Mouse (Mus musculus): ENCODE results near the gene Gabra6. TPM values are rescaled to one million over a fixed set of nuclear protein-coding genes. Genes with fewer than 3 reads are reported as not detected.

Gene Gabra6
- polyA plus RNA-seq (2014; fragmentation: Nextera tagmentation; extraction: Ambion mirVana): not detected in 2 replicates

- no peak within 1 kb of the TSS for H3K4me3 ChIP-seq (replicated peaks; ENCODE audit: low read depth, low read length)
- ATAC-seq (ENCODE audit: low FRiP score, low TSS enrichment) (no peak), DNase-seq (no peak)
- WGBS: 51% methylated on average over 5 of the region's 5 CpGs
- no peaks in the 10 kb centered on the region for H3K36me3 ChIP-seq (ENCODE audit: control insufficient read depth, insufficient read depth, low read length)
- H3K4me1 ChIP-seq (ENCODE audit: control insufficient read depth, insufficient read depth, low read length): no peaks in the 10 kb centered on the region
- no peaks in the 10 kb centered on the region for H3K9me3 ChIP-seq (ENCODE audit: control insufficient read depth, low read length)
- no peak within 1 kb of the TSS for H3K4me2 ChIP-seq (ENCODE audit: low read length)
- H3K27ac ChIP-seq (replicated peaks; ENCODE audit: low read depth, low read length): no peak within 1 kb of the TSS
- no peak within 1 kb of the TSS for H3K9ac ChIP-seq (replicated peaks; ENCODE audit: low read length)
- no peaks in the 10 kb centered on the region for H3K27me3 ChIP-seq (ENCODE audit: control insufficient read depth, insufficient read depth, low read length)
Observed at GRCm38 (mm10) chr11:42320882-42321281, at the start of gene Gabra6. Gene Gabra6, minus strand, starts transcription at chr11:42321072.

DNA sequence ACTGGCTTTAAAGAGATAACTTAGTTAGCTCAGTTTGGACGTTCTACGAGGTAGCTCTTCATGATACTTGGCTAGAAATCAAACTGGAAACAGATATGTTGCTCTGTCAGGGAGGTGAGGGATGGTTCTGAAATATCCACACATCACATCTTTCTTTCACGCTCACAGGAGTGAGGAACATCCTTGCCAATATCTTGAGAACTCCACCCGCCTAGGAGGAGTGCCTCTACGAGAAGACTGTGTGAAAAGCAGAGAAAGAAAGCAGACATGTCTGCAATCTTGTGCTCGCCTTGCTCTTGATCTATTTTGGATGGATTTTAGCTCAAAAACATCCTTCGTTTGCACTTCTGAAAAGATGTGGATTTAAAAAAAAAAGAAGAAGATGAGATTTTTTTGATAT lies 44.7 kb upstream of the Gabra6 start:
- Histone ChIP-seq H3K9me3 (ENCODE audit: control insufficient read depth, low read length) (no peaks in the 10 kb centered on the region), H3K4me3 (replicated peaks; ENCODE audit: low read depth, low read length) (no peak overlapping the region), H3K27me3 (ENCODE audit: control insufficient read depth, insufficient read depth, low read length) (no peaks in the 10 kb centered on the region), H3K36me3 (ENCODE audit: control insufficient read depth, insufficient read depth, low read length) (no peaks in the 10 kb centered on the region), H3K27ac (replicated peaks; ENCODE audit: low read depth, low read length) (no peak overlapping the region), H3K4me2 (ENCODE audit: low read length) (no peak overlapping the region), H3K9ac (replicated peaks; ENCODE audit: low read length) (no peak overlapping the region), H3K4me1 (ENCODE audit: control insufficient read depth, insufficient read depth, low read length) (no peaks in the 10 kb centered on the region)
- WGBS: 91% methylated on average over 7 of the region's 7 CpGs
- DNase-seq (no peak), ATAC-seq (ENCODE audit: low FRiP score, low TSS enrichment) (no peak)

GRCm38 (mm10) chr11:42332121-42332520 lies 11.2 kb upstream of the Gabra6 start:
- Histone ChIP-seq H3K36me3 (ENCODE audit: control insufficient read depth, insufficient read depth, low read length) (no peaks in the 10 kb centered on the region), H3K9ac (replicated peaks; ENCODE audit: low read length) (no peak overlapping the region), H3K27me3 (ENCODE audit: control insufficient read depth, insufficient read depth, low read length) (no peaks in the 10 kb centered on the region), H3K4me2 (ENCODE audit: low read length) (no peak overlapping the region), H3K9me3 (ENCODE audit: control insufficient read depth, low read length) (no peaks in the 10 kb centered on the region), H3K4me3 (replicated peaks; ENCODE audit: low read depth, low read length) (no peak overlapping the region), H3K27ac (replicated peaks; ENCODE audit: low read depth, low read length) (no peak overlapping the region), H3K4me1 (ENCODE audit: control insufficient read depth, insufficient read depth, low read length) (no peaks in the 10 kb centered on the region)
- ATAC-seq (ENCODE audit: low FRiP score, low TSS enrichment): no peak
- no peak for DNase-seq
- WGBS: 90% methylated on average over 3 of the region's 3 CpGs

GRCm38 (mm10) chr11:42326262-42326661 lies 5.4 kb upstream of the Gabra6 start:
- no peak overlapping the region for H3K27ac ChIP-seq (replicated peaks; ENCODE audit: low read depth, low read length)
- no peak overlapping the region for H3K4me3 ChIP-seq (replicated peaks; ENCODE audit: low read depth, low read length)
- WGBS: 85% methylated on average over 4 of the region's 4 CpGs
- H3K9ac ChIP-seq (replicated peaks; ENCODE audit: low read length): no peak overlapping the region
- no peaks in the 10 kb centered on the region for H3K27me3 ChIP-seq (ENCODE audit: control insufficient read depth, insufficient read depth, low read length)
- no peak for ATAC-seq (ENCODE audit: low FRiP score, low TSS enrichment)
- DNase-seq: no peak
- H3K36me3 ChIP-seq (ENCODE audit: control insufficient read depth, insufficient read depth, low read length): no peaks in the 10 kb centered on the region
- no peaks in the 10 kb centered on the region for H3K4me1 ChIP-seq (ENCODE audit: control insufficient read depth, insufficient read depth, low read length)
- no peaks in the 10 kb centered on the region for H3K9me3 ChIP-seq (ENCODE audit: control insufficient read depth, low read length)
- no peak overlapping the region for H3K4me2 ChIP-seq (ENCODE audit: low read length)

- ATAC-seq (ENCODE audit: low FRiP score, low TSS enrichment): no peak
- 91% methylated on average over 3 of the region's 3 CpGs for WGBS
- Histone ChIP-seq H3K27me3 (ENCODE audit: control insufficient read depth, insufficient read depth, low read length) (no peaks in the 10 kb centered on the region), H3K4me3 (replicated peaks; ENCODE audit: low read depth, low read length) (no peak overlapping the region), H3K9ac (replicated peaks; ENCODE audit: low read length) (no peak overlapping the region), H3K27ac (replicated peaks; ENCODE audit: low read depth, low read length) (no peak overlapping the region), H3K4me1 (ENCODE audit: control insufficient read depth, insufficient read depth, low read length) (no peaks in the 10 kb centered on the region), H3K9me3 (ENCODE audit: control insufficient read depth, low read length) (no peaks in the 10 kb centered on the region), H3K4me2 (ENCODE audit: low read length) (no peak overlapping the region), H3K36me3 (ENCODE audit: control insufficient read depth, insufficient read depth, low read length) (no peaks in the 10 kb centered on the region)
- DNase-seq: no peak
Observed at GRCm38 (mm10) chr11:42321560-42321959, 688 bp upstream of the Gabra6 start.

DNA sequence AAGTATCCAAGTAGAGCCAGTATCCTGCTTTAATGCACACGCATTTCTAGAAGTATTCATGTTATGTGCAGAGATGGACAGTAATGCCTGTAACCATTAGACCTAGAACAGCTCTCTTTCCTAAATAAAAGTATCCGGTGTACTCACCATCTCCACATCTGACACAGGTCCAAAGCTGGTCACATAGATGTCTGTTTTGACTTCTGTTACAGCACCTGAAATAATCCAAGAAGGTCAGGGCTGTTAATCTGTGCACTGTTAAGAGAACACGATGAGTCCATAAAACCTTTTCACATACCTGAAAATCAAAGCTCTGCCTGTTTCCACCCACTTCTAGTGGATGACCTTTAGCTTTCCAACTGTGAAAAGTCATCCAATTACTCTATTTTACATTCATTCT lies 1.4 kb downstream of the Gabra6 start:
- WGBS: 96% methylated on average over 3 of the region's 3 CpGs
- no peaks in the 10 kb centered on the region for H3K9me3 ChIP-seq (ENCODE audit: control insufficient read depth, low read length)
- H3K4me1 ChIP-seq (ENCODE audit: control insufficient read depth, insufficient read depth, low read length): 0 out of 2 replicates have a peak, but pooled peaks cover 4% of the 10 kb centered on the region
- DNase-seq: no peak
- H3K4me2 ChIP-seq (ENCODE audit: low read length): no peak overlapping the region
- no peaks in the 10 kb centered on the region for H3K36me3 ChIP-seq (ENCODE audit: control insufficient read depth, insufficient read depth, low read length)
- no peaks in the 10 kb centered on the region for H3K27me3 ChIP-seq (ENCODE audit: control insufficient read depth, insufficient read depth, low read length)
- no peak for ATAC-seq (ENCODE audit: low FRiP score, low TSS enrichment)
- no peak overlapping the region for H3K27ac ChIP-seq (replicated peaks; ENCODE audit: low read depth, low read length)
- H3K9ac ChIP-seq (replicated peaks; ENCODE audit: low read length): no peak overlapping the region
- H3K4me3 ChIP-seq (replicated peaks; ENCODE audit: low read depth, low read length): no peak overlapping the region

- DNase-seq: no peak
- H3K27me3 ChIP-seq (ENCODE audit: control insufficient read depth, insufficient read depth, low read length): no peaks in the 10 kb centered on the region
- no peak overlapping the region for H3K4me3 ChIP-seq (replicated peaks; ENCODE audit: low read depth, low read length)
- 0 out of 2 replicates have a peak, but pooled peaks cover 4% of the 10 kb centered on the region for H3K4me1 ChIP-seq (ENCODE audit: control insufficient read depth, insufficient read depth, low read length)
- H3K27ac ChIP-seq (replicated peaks; ENCODE audit: low read depth, low read length): no peak overlapping the region
- no peak overlapping the region for H3K4me2 ChIP-seq (ENCODE audit: low read length)
- 94% methylated on average over 6 of the region's 6 CpGs for WGBS
- no peak overlapping the region for H3K9ac ChIP-seq (replicated peaks; ENCODE audit: low read length)
- no peak for ATAC-seq (ENCODE audit: low FRiP score, low TSS enrichment)
- H3K9me3 ChIP-seq (ENCODE audit: control insufficient read depth, low read length): no peaks in the 10 kb centered on the region
- no peaks in the 10 kb centered on the region for H3K36me3 ChIP-seq (ENCODE audit: control insufficient read depth, insufficient read depth, low read length)
Observed at GRCm38 (mm10) chr11:42319101-42319500, 1.8 kb downstream of the Gabra6 start.

GRCm38 (mm10) chr11:42317985-42318384 lies 2.9 kb downstream of the Gabra6 start:
- no peak for ATAC-seq (ENCODE audit: low FRiP score, low TSS enrichment)
- H3K27me3 ChIP-seq (ENCODE audit: control insufficient read depth, insufficient read depth, low read length): no peaks in the 10 kb centered on the region
- no peak overlapping the region for H3K9ac ChIP-seq (replicated peaks; ENCODE audit: low read length)

DNA sequence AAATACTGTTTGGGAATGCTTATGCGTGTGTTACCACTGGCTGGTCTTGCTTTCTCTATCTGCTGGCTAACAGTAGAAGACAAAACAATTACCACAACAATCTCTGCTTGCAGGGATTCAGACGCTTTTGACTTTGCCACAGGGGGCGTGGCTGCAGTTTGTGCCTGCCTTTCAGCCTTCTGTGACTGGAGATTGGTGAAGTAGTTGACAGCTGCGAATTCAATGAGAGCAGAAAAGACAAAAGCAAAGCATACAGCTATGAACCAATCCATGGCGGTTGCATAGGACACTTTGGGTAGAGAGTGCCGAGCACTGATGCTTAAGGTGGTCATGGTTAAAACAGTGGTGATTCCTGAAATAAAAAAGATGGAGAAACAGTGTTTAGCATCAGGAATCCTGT lies 6.0 kb downstream of the Gabra6 start:
- Histone ChIP-seq H3K27me3 (ENCODE audit: control insufficient read depth, insufficient read depth, low read length) (no peaks in the 10 kb centered on the region), H3K4me1 (ENCODE audit: control insufficient read depth, insufficient read depth, low read length) (0 out of 2 replicates have a peak, but pooled peaks cover 4% of the 10 kb centered on the region), H3K9ac (replicated peaks; ENCODE audit: low read length) (no peak overlapping the region), H3K36me3 (ENCODE audit: control insufficient read depth, insufficient read depth, low read length) (no peaks in the 10 kb centered on the region), H3K27ac (replicated peaks; ENCODE audit: low read depth, low read length) (no peak overlapping the region), H3K4me2 (ENCODE audit: low read length) (peak overlapping the region; percentile 40), H3K9me3 (ENCODE audit: control insufficient read depth, low read length) (no peaks in the 10 kb centered on the region), H3K4me3 (replicated peaks; ENCODE audit: low read depth, low read length) (no peak overlapping the region)
- WGBS: 2% methylated on average over 6 of the region's 6 CpGs
- ATAC-seq (ENCODE audit: low FRiP score, low TSS enrichment): peak; percentile 50; the same call in 1 of the 2 replicates
- DNase-seq: peak; percentile 66

More at GRCm38 (mm10) chr11:42317985-42318384, 2.9 kb downstream of the Gabra6 start:
- DNase-seq: no peak
- WGBS: 90% methylated on average over 3 of the region's 3 CpGs
- Histone ChIP-seq H3K36me3 (ENCODE audit: control insufficient read depth, insufficient read depth, low read length) (no peaks in the 10 kb centered on the region), H3K27ac (replicated peaks; ENCODE audit: low read depth, low read length) (no peak overlapping the region), H3K9me3 (ENCODE audit: control insufficient read depth, low read length) (no peaks in the 10 kb centered on the region), H3K4me3 (replicated peaks; ENCODE audit: low read depth, low read length) (no peak overlapping the region), H3K4me2 (ENCODE audit: low read length) (no peak overlapping the region), H3K4me1 (ENCODE audit: control insufficient read depth, insufficient read depth, low read length) (0 out of 2 replicates have a peak, but pooled peaks cover 4% of the 10 kb centered on the region)
